7 mouse cellular contexts compared by ENCODE assay signal in genomic region chrX:160502048-160503041, GRCm38 (mm10). TPM values are rescaled to one million over a fixed set of nuclear protein-coding genes. Genes with fewer than 3 reads are reported as not detected.
DNase-seq lines count a peak whose midpoint lies in the region; ATAC-seq and TF ChIP-seq lines count a peak whose summit lies in the region.

Gene Phka2 (plus strand): TSS chrX:160502166.

- WGBS in embryonic facial prominence, embryonic 12.5 days = 13% methylated on average over 61 of the region's 61 CpGs
- WGBS in kidney, adult 2 months = under 1% methylated on average over 59 of the region's 61 CpGs
- WGBS in limb, embryonic 12.5 days = 18% methylated on average over 60 of the region's 61 CpGs
- WGBS in midbrain, embryonic 15.5 days = 26% methylated on average over 59 of the region's 61 CpGs
- WGBS in spleen, adult 2 months = 22% methylated on average over 61 of the region's 61 CpGs

- no peaks in the 10 kb centered on the region for H3K36me3 ChIP-seq in embryonic facial prominence, embryonic 12.5 days
- no peaks in the 10 kb centered on the region for H3K36me3 ChIP-seq in kidney, adult 2 months (ENCODE audit: control insufficient read depth, insufficient read depth, low read length)
- no peaks in the 10 kb centered on the region for H3K36me3 ChIP-seq in limb, embryonic 12.5 days
- H3K36me3 ChIP-seq in midbrain, embryonic 15.5 days (replicated peaks) = no peaks in the 10 kb centered on the region
- H3K36me3 ChIP-seq in spleen, adult 2 months (ENCODE audit: control insufficient read depth, insufficient read depth, low read length) = no peaks in the 10 kb centered on the region

- H3K4me2 ChIP-seq in embryonic facial prominence, embryonic 12.5 days (replicated peaks) = peak within 1 kb of the TSS; percentile 53
- H3K4me2 ChIP-seq in limb, embryonic 12.5 days = peak within 1 kb of the TSS; percentile 60
- peak within 1 kb of the TSS; percentile 60 for H3K4me2 ChIP-seq in midbrain, embryonic 15.5 days

- peak within 1 kb of the TSS; percentile 55 for H3K9ac ChIP-seq in embryonic facial prominence, embryonic 12.5 days
- peak within 1 kb of the TSS; percentile 55 for H3K9ac ChIP-seq in limb, embryonic 12.5 days (replicated peaks)
- peak within 1 kb of the TSS; percentile 54 for H3K9ac ChIP-seq in midbrain, embryonic 15.5 days

- peak; percentile 98 for ATAC-seq in embryonic facial prominence, embryonic 12.5 days (ENCODE audit: insufficient number of reproducible peaks, insufficient read depth, low FRiP score, low TSS enrichment)
- ATAC-seq in limb, embryonic 12.5 days (ENCODE audit: insufficient number of reproducible peaks, insufficient read depth, low FRiP score, low TSS enrichment, low read depth) = peak; percentile 98
- ATAC-seq in midbrain, embryonic 15.5 days (replicated peaks) = peak; percentile 99

- H3K27ac ChIP-seq in embryonic facial prominence, embryonic 12.5 days = peak within 1 kb of the TSS; percentile 85
- H3K27ac ChIP-seq in kidney, adult 2 months (ENCODE audit: insufficient read depth, low read depth, low read length) = peak within 1 kb of the TSS; percentile 99
- peak within 1 kb of the TSS; percentile 89 for H3K27ac ChIP-seq in limb, embryonic 12.5 days
- peak within 1 kb of the TSS; percentile 83 for H3K27ac ChIP-seq in midbrain, embryonic 15.5 days
- H3K27ac ChIP-seq in spleen, adult 2 months (ENCODE audit: insufficient read depth, low read length) = peak within 1 kb of the TSS; percentile 93

- peak; percentile 81 for DNase-seq in adrenal gland, postnatal 25 days
- DNase-seq in heart, adult 18-20 months = peak; percentile 88 to 90
- DNase-seq in kidney, adult 2 months = peak; percentile 91
- peak; percentile 66 to 78 for DNase-seq in spleen, adult 2 months (ENCODE audit: low read depth in 1 of 2, low spot score in 2 of 2)

- H3K4me3 ChIP-seq in embryonic facial prominence, embryonic 12.5 days = peak within 1 kb of the TSS; percentile 52
- H3K4me3 ChIP-seq in kidney, adult 2 months (ENCODE audit: insufficient read depth, low read depth, low read length) = peak within 1 kb of the TSS; percentile 97
- H3K4me3 ChIP-seq in limb, embryonic 12.5 days (replicated peaks) = peak within 1 kb of the TSS; percentile 55
- H3K4me3 ChIP-seq in midbrain, embryonic 15.5 days = peak within 1 kb of the TSS; percentile 51
- peak within 1 kb of the TSS; percentile 92 for H3K4me3 ChIP-seq in spleen, adult 2 months (ENCODE audit: extremely low read depth, insufficient read depth, insufficient read length)

- no peak for TF ChIP-seq POLR2A in kidney, adult 2 months (IDR thresholded peaks at IDR 0.05; ENCODE audit: low read depth, low read length)
- no peak for TF ChIP-seq POLR2A in spleen, adult 2 months (IDR thresholded peaks at IDR 0.05; ENCODE audit: low read depth, low read length)

- no peak for TF ChIP-seq CTCF in kidney, adult 2 months (conservative IDR thresholded peaks at IDR 0.05; ENCODE audit: insufficient read depth, insufficient read length, low read depth, low read length)
- TF ChIP-seq CTCF in spleen, adult 2 months (IDR thresholded peaks at IDR 0.05; ENCODE audit: extremely low read depth, insufficient read depth, insufficient read length, insufficient replicate concordance) = no peak

- H3K27me3 ChIP-seq in embryonic facial prominence, embryonic 12.5 days = 0 out of 2 replicates have a peak, but pooled peaks cover 10% of the 10 kb centered on the region
- no peaks in the 10 kb centered on the region for H3K27me3 ChIP-seq in kidney, adult 2 months (replicated peaks; ENCODE audit: control insufficient read depth, insufficient read depth, low read length)
- H3K27me3 ChIP-seq in limb, embryonic 12.5 days = peaks cover 24% of the 10 kb centered on the region
- H3K27me3 ChIP-seq in midbrain, embryonic 15.5 days (replicated peaks) = no peaks in the 10 kb centered on the region; the same call in 1 of the 2 replicates
- H3K27me3 ChIP-seq in spleen, adult 2 months (ENCODE audit: control insufficient read depth, insufficient read depth, low read length) = no peaks in the 10 kb centered on the region

- H3K4me1 ChIP-seq in embryonic facial prominence, embryonic 12.5 days = peaks cover 6% of the 10 kb centered on the region; the same call in 1 of the 2 replicates
- 0 out of 2 replicates have a peak, but pooled peaks cover 3% of the 10 kb centered on the region for H3K4me1 ChIP-seq in kidney, adult 2 months (ENCODE audit: control insufficient read depth, insufficient read depth, low read length)
- H3K4me1 ChIP-seq in limb, embryonic 12.5 days (replicated peaks) = no peaks in the 10 kb centered on the region
- peaks cover 6% of the 10 kb centered on the region for H3K4me1 ChIP-seq in midbrain, embryonic 15.5 days
- no peaks in the 10 kb centered on the region for H3K4me1 ChIP-seq in spleen, adult 2 months (ENCODE audit: control insufficient read depth, insufficient read depth, insufficient read length)

- no peaks in the 10 kb centered on the region for H3K9me3 ChIP-seq in embryonic facial prominence, embryonic 12.5 days
- no peaks in the 10 kb centered on the region for H3K9me3 ChIP-seq in limb, embryonic 12.5 days
- no peaks in the 10 kb centered on the region for H3K9me3 ChIP-seq in midbrain, embryonic 15.5 days

RNA-seq across cellular contexts. Expression of gene Phka2, which starts in this region (rescaled TPM):
- total RNA-seq in adrenal gland, postnatal 25 days (2021) = 26.0 and 37.9 TPM in 2 replicates
- polyA plus RNA-seq in embryonic facial prominence, embryonic 12.5 days (2016; fragmentation: Nextera tagmentation; extraction: Ambion mirVana) = 18.3 and 18.4 TPM in 2 replicates
- 10 to 100 TPM; 12.1 to 13.3 TPM for total RNA-seq in heart, adult 18-20 months (2021)
- polyA plus RNA-seq in kidney, adult 2 months (2012; rRNA removed) = 13.0 and 13.7 TPM in 2 replicates
- 21.0 and 21.3 TPM in 2 replicates for polyA plus RNA-seq in limb, embryonic 12.5 days (2016; fragmentation: Nextera tagmentation; extraction: Ambion mirVana)
- polyA plus RNA-seq in midbrain, embryonic 15.5 days (2015; fragmentation: Nextera tagmentation; extraction: Ambion mirVana) = 11.1 and 12.1 TPM in 2 replicates
- polyA plus RNA-seq in spleen, adult 2 months (2012; rRNA removed) = 10.2 and 12.6 TPM in 2 replicates

Comparison
In these comparisons a context has a peak if more than half of its experiments do, and no peak if none do; other contexts are left out.
1. Peak in every context shown above with its lines: DNase-seq, ATAC-seq, H3K4me3 ChIP-seq and H3K27ac ChIP-seq.